Mouse (Mus musculus) lung, adult 2 months (tissue): Measurements from ENCODE around the gene Kmt2a.

ENCODE experiments used
- CTCF ChIP-seq: fragments of 200-500 bp; IDR thresholded peaks from 2 replicates; pipeline ENCODE4 v1.5.1; 2011; ENCODE audit warnings: mild to moderate bottlenecking, low read length, control low read depth; ENCODE audit not compliant: insufficient read depth
- POLR2A ChIP-seq: fragments of 200-500 bp; IDR thresholded peaks from 2 replicates; pipeline ENCODE4 v1.6.1; 2011; ENCODE audit warnings: low read depth, mild to moderate bottlenecking, control low read depth, low read length, borderline replicate concordance; ENCODE audit errors: extremely low read depth

- TF ChIP-seq CTCF = no peak
- no peak for TF ChIP-seq POLR2A
Measured at GRCm38 (mm10) chr9:44921543-44921942, 40.4 kb upstream of the Kmt2a start.
